Comparison of ENCODE assay signal across 23 mouse cellular contexts in the genomic region with DNA sequence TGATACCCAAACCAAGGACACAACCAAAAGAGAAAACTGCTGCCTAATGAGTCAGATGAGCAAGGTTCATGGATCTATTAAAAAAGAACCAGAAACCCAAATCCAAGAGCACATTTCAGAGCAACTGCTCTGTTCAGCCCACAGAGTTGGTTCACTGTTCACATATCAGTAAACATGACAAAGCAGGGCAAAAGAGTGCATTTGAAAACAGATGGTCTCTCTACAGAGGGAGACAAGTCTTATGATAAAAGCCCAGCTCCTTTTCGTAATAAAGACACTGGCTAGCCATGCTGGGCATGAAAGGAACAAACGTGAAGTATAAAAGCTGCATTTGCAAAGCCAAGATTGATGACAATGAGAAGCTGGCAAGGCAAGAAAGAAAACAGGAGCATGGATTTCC.
DNase-seq lines count a peak whose midpoint lies in the region; ATAC-seq and TF ChIP-seq lines count a peak whose summit lies in the region.
"Had no signal": no experiment of that assay in that cellular context is flagged by ENCODE, and none has a peak within 500 bp of the region (broad histone marks: within the 10 kb centered on the region; RNA-seq: fewer than 3 reads in every experiment).

No protein-coding gene starts in this region.

- H3K36me3 ChIP-seq in hindbrain, postnatal 0 days (ENCODE audit: insufficient read depth, low read length) = no peaks in the 10 kb centered on the region
- H3K36me3 ChIP-seq in hindbrain, embryonic 13.5 days = no peaks in the 10 kb centered on the region
- H3K36me3 ChIP-seq: embryonic facial prominence, embryonic 13.5 days; G1E; heart, embryonic 12.5 days; hindbrain, embryonic 10.5 days; hindbrain, embryonic 15.5 days had no signal

- WGBS in hindbrain, postnatal 0 days = 16% methylated on average over 2 of the region's 2 CpGs
- 16% methylated on average over 2 of the region's 2 CpGs for WGBS in hindbrain, embryonic 13.5 days

- H3K9ac ChIP-seq in hindbrain, postnatal 0 days (replicated peaks; ENCODE audit: low read length) = no peak overlapping the region
- no peak overlapping the region for H3K9ac ChIP-seq in hindbrain, embryonic 13.5 days
- H3K9ac ChIP-seq: embryonic facial prominence, embryonic 13.5 days; forebrain, embryonic 13.5 days; heart, embryonic 12.5 days; hindbrain, embryonic 15.5 days had no signal

- no peaks in the 10 kb centered on the region for H3K27me3 ChIP-seq in hindbrain, postnatal 0 days (ENCODE audit: insufficient read depth, low read length)
- no peaks in the 10 kb centered on the region for H3K27me3 ChIP-seq in hindbrain, embryonic 13.5 days
- H3K27me3 ChIP-seq: embryonic facial prominence, embryonic 13.5 days; forebrain, embryonic 13.5 days; heart, embryonic 12.5 days; hindbrain, embryonic 15.5 days had no signal

- no peak overlapping the region for H3K4me2 ChIP-seq in hindbrain, postnatal 0 days (ENCODE audit: low read depth, low read length)
- no peak overlapping the region for H3K4me2 ChIP-seq in hindbrain, embryonic 13.5 days
- H3K4me2 ChIP-seq: embryonic facial prominence, embryonic 13.5 days; forebrain, embryonic 13.5 days; heart, embryonic 12.5 days; hindbrain, embryonic 15.5 days had no signal

- ATAC-seq in hindbrain, postnatal 0 days = no peak
- ATAC-seq in hindbrain, embryonic 13.5 days (ENCODE audit: low FRiP score) = no peak
- ATAC-seq: CD4-positive, CD25-positive, alpha-beta regulatory T cell, adult 4 months; forebrain, embryonic 13.5 days; inflammation-experienced regulatory T-cells, adult 6 months; intestine, postnatal 0 days had no signal

- H3K4me1 ChIP-seq in hindbrain, postnatal 0 days (ENCODE audit: insufficient read depth, low read length) = no peaks in the 10 kb centered on the region
- no peaks in the 10 kb centered on the region for H3K4me1 ChIP-seq in hindbrain, embryonic 13.5 days (replicated peaks)
- H3K4me1 ChIP-seq: embryonic facial prominence, embryonic 13.5 days; heart, embryonic 12.5 days; hindbrain, embryonic 10.5 days; hindbrain, embryonic 15.5 days had no signal

- TF ChIP-seq CTCF in hindbrain, postnatal 0 days (IDR thresholded peaks at IDR 0.05; ENCODE audit: low read depth) = no peak

- peak; percentile 27 to 81 for DNase-seq in adrenal gland, adult (ENCODE audit: inconsistent age in 2 of 2, low spot score in 1 of 2)
- DNase-seq in adrenal gland, postnatal 25 days = no peak
- DNase-seq in hindbrain, postnatal 0 days (ENCODE audit: low spot score) = no peak
- DNase-seq in adrenal gland, postnatal 10 days = peak; percentile 12
- no peak for DNase-seq in left cerebral cortex, adult 9 months (ENCODE audit: low spot score in 2 of 2)
- DNase-seq in left cerebral cortex, adult 8-10 months (ENCODE audit: low spot score in 2 of 2) = no peak
- DNase-seq: B cell, adult 2 months; cerebellum, adult 18-20 months; cerebellum, adult 9-11 months; cerebellum, postnatal 36 days; gastrocnemius, adult 2 months; gastrocnemius, postnatal 25 days; kidney, adult 8-10 months had no signal

- H3K9me3 ChIP-seq in hindbrain, postnatal 0 days (ENCODE audit: low read length) = no peaks in the 10 kb centered on the region
- no peaks in the 10 kb centered on the region for H3K9me3 ChIP-seq in hindbrain, embryonic 13.5 days
- H3K9me3 ChIP-seq: embryonic facial prominence, embryonic 13.5 days; forebrain, embryonic 13.5 days; heart, embryonic 12.5 days; hindbrain, embryonic 10.5 days; hindbrain, embryonic 15.5 days had no signal

- no peak overlapping the region for H3K4me3 ChIP-seq in hindbrain, postnatal 0 days (ENCODE audit: low read length)
- no peak overlapping the region for H3K4me3 ChIP-seq in hindbrain, embryonic 13.5 days
- H3K4me3 ChIP-seq: embryonic facial prominence, embryonic 13.5 days; forebrain, embryonic 13.5 days; gastrocnemius, adult 2 months; heart, embryonic 12.5 days; hindbrain, embryonic 10.5 days; hindbrain, embryonic 15.5 days had no signal

- H3K27ac ChIP-seq in hindbrain, postnatal 0 days = peak overlapping the region; percentile 26; the same call in 1 of the 2 replicates
- H3K27ac ChIP-seq in hindbrain, embryonic 13.5 days = no peak overlapping the region
- H3K27ac ChIP-seq: embryonic facial prominence, embryonic 13.5 days; forebrain, embryonic 13.5 days; gastrocnemius, adult 2 months; hindbrain, embryonic 10.5 days; hindbrain, embryonic 15.5 days had no signal

Comparison
In these comparisons a context has a peak if more than half of its experiments do, and no peak if none do; other contexts are left out.
1. DNase-seq: peak in adrenal gland, adult (2 of 2) and adrenal gland, postnatal 10 days (single experiment); none in adrenal gland, postnatal 25 days (single experiment), hindbrain, postnatal 0 days (single experiment), left cerebral cortex, adult 9 months (0 of 2) and left cerebral cortex, adult 8-10 months (0 of 2).